Mouse (Mus musculus) forebrain, embryonic 13.5 days (tissue): ENCODE measurements at regions not wholly inside any gene's neighbourhood (a gene's known extent, or its start where the extent isn't known, plus 50 kb on each side); places are given as distances from the start of the nearest gene placed in this dataset.
"Not testable (repeated sequence)": the region's sequence is repeated elsewhere in the genome, so short reads cannot be mapped to it uniquely, and the experiment has no call there.

Source experiments
- ATAC-seq: fragments of 200-750 bp; cut with Nextera tagmentation; 2 replicates; pipeline ENCODE4 v1.8.0; 2017
- H3K27ac ChIP-seq: fragments of 300-500 bp; sonication (generic); 2 replicates; pipeline ENCODE4 v1.5.1; 2015; ENCODE audit warnings: inconsistent platforms, mild to moderate bottlenecking, moderate library complexity
- H3K27me3 ChIP-seq: fragments of 300-500 bp; sonication (generic); 2 replicates; pipeline ENCODE4 v1.6.1; 2015; ENCODE audit warnings: mild to moderate bottlenecking, inconsistent platforms
- H3K36me3 ChIP-seq: fragments of 300-500 bp; sonication (generic); 2 replicates; pipeline ENCODE4 v1.6.1; 2015; ENCODE audit warnings: mild to moderate bottlenecking, inconsistent platforms; ENCODE audit not compliant: poor library complexity, severe bottlenecking
- H3K4me1 ChIP-seq: fragments of 300-500 bp; sonication (generic); 2 replicates; pipeline ENCODE4 v1.6.1; 2015; ENCODE audit warnings: inconsistent platforms
- H3K4me2 ChIP-seq: fragments of 300-500 bp; sonication (generic); 2 replicates; pipeline ENCODE4 v1.6.1; 2015; ENCODE audit warnings: inconsistent platforms, mild to moderate bottlenecking, moderate library complexity
- H3K4me3 ChIP-seq: fragments of 300-500 bp; sonication (generic); 2 replicates; pipeline ENCODE4 v1.5.1; 2015; ENCODE audit warnings: mild to moderate bottlenecking, inconsistent platforms
- H3K9ac ChIP-seq: fragments of 300-500 bp; sonication (generic); 2 replicates; pipeline ENCODE4 v1.6.1; 2015; ENCODE audit warnings: mild to moderate bottlenecking, inconsistent platforms
- H3K9me3 ChIP-seq: fragments of 300-500 bp; sonication (generic); replicated peaks from 2 replicates; pipeline ENCODE4 v1.6.1; 2016; ENCODE audit warnings: inconsistent platforms
- WGBS: fragments of 180-500 bp; shearing (Covaris S2); methylation state at CpG from one replicate; pipeline ENCODE4 v1.1.7; 2015; 5-methylcytosine and 5-hydroxymethylcytosine counted together

DNA sequence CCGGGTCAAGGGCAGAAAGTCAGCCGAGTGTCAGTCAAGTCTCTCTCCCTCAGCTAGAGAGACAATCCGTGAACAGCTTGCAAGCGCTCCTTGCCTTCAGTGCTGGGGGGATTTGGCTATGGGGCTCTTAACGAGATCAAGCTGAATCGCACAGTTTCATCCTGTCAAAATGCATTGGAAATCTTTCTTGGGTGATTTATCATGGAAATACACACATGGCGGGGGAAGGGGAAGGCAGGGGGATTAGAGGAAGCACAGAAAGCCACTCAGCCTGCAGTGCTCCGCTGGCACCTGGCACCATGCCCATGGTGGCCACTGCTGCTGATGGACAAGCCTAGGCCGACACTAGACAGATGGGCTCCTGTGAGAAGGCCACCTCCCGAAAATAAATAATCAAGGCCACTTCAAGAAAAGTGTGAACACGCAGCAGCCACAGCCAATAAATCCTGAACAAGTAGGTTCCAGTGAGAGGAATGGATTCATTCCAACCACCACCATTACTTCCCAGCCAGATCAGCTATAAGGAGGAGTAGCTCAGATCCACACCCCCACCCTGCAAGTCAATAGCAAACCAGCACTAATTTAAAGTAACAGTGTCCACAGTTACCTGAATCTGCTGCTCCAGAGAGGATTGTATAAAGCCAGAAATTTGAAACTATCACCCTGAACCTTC lies 261.5 kb upstream of the AI593442 start:
- peak overlapping the region; percentile 30 for H3K4me2 ChIP-seq
- H3K27me3 ChIP-seq: no peaks in the 10 kb centered on the region
- ATAC-seq: peak; percentile 90
- H3K4me3 ChIP-seq: no peak overlapping the region
- H3K9me3 ChIP-seq: no peaks in the 10 kb centered on the region
- WGBS: 22% methylated on average over 11 of the region's 11 CpGs
- H3K9ac ChIP-seq: no peak overlapping the region
- H3K36me3 ChIP-seq: no peaks in the 10 kb centered on the region
- H3K27ac ChIP-seq: peak overlapping the region; percentile 77
- H3K4me1 ChIP-seq: peaks cover 13% of the 10 kb centered on the region

DNA sequence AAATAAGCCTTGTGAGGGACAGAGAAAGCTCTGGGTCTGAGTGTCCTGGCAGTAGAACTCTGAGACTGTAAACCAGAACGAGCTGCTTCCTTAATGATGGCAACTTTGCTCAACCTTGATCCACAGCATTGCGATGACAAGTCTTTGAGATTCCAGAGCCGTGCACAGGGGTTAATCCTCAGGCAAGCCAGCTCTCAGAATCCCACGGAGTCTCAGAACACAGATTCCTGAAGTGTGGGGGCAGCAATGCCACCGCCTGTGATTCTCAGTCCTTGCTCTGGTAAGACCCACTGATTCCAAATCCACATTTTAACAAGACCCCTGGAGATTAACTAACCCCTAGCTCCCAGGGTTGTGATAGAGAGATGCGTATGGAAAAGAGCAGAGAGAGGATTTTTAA lies 255.5 kb upstream of the AI593442 start:
- Histone ChIP-seq H3K36me3 (no peaks in the 10 kb centered on the region), H3K4me3 (no peak overlapping the region), H3K27me3 (no peaks in the 10 kb centered on the region), H3K9ac (no peak overlapping the region), H3K4me2 (no peak overlapping the region), H3K9me3 (no peaks in the 10 kb centered on the region), H3K27ac (no peak overlapping the region), H3K4me1 (no peaks in the 10 kb centered on the region)
- 45% methylated on average over 6 of the region's 6 CpGs for WGBS
- ATAC-seq: no peak

- WGBS: 86% methylated on average over 4 of the region's 4 CpGs
- no peaks in the 10 kb centered on the region for H3K9me3 ChIP-seq
- no peaks in the 10 kb centered on the region for H3K36me3 ChIP-seq
- no peak overlapping the region for H3K27ac ChIP-seq
- H3K4me1 ChIP-seq: no peaks in the 10 kb centered on the region
- no peak overlapping the region for H3K9ac ChIP-seq
- H3K4me3 ChIP-seq: no peak overlapping the region
- H3K4me2 ChIP-seq: no peak overlapping the region
- H3K27me3 ChIP-seq: no peaks in the 10 kb centered on the region
- ATAC-seq: no peak
Measured at GRCm38 (mm10) chr9:52917516-52917915, 237.9 kb upstream of the AI593442 start.

- H3K27me3 ChIP-seq, H3K4me1 ChIP-seq, H3K9me3 ChIP-seq, H3K4me2 ChIP-seq, ATAC-seq, H3K36me3 ChIP-seq, H3K27ac ChIP-seq, H3K9ac ChIP-seq, H3K4me3 ChIP-seq: not testable (repeated sequence)
- WGBS: no CpG with 5 or more reads among the region's 2 CpGs
Measured at GRCm38 (mm10) chr9:52888653-52889052, 209.1 kb upstream of the AI593442 start.

DNA sequence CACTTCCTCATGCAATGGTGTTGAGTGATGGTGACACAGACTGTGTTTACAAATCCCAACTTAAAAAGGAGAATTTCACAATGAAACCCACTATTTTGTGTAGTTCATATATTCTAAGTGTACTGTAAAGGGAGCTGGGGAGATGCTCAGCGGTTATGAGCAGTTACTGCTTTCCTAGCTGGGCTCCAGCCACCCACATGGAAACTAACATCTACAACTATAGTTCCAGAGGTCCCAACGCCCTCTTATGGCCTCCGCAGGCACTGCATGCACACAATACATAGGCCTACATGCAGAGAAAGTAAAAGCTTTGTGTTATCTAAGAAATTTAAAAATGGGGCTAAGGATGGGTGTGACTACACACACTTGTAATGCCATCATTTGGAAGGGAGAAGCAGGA lies 208.4 kb upstream of the AI593442 start:
- WGBS: no CpG with 5 or more reads among the region's 3 CpGs

GRCm38 (mm10) chr9:52867236-52867635 lies 187.7 kb upstream of the AI593442 start:
- Histone ChIP-seq H3K9ac (no peak overlapping the region), H3K27me3 (no peaks in the 10 kb centered on the region), H3K4me1 (no peaks in the 10 kb centered on the region), H3K4me2 (no peak overlapping the region), H3K27ac (no peak overlapping the region), H3K36me3 (no peaks in the 10 kb centered on the region), H3K9me3 (no peaks in the 10 kb centered on the region), H3K4me3 (no peak overlapping the region)
- 92% methylated on average over 1 of the region's 1 CpGs for WGBS
- ATAC-seq: no peak

More for the DNA sequence above, 208.4 kb upstream of the AI593442 start:
- not testable (repeated sequence) for H3K36me3 ChIP-seq, H3K4me1 ChIP-seq, ATAC-seq, H3K27ac ChIP-seq, H3K9me3 ChIP-seq, H3K27me3 ChIP-seq, H3K4me3 ChIP-seq, H3K9ac ChIP-seq, H3K4me2 ChIP-seq

DNA sequence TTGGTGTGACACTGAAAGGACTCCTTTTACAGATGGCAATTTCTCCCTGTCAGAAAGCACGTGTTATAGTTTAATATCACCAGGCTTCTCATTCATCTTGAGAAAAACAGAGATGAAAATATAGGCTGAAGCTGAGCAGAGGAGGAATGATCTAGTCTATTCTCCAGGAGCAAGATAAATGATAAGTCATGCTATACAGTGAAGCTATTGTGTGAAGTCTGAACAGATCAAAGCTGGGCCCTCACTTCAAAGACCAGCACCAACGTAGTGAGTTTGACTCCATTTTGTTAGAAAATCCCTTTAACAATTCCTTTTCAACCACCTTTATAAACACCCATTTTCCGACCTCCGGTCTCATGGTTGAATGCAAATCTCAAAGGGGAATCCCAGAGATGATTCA lies 180.7 kb upstream of the AI593442 start:
- Histone ChIP-seq H3K36me3 (no peaks in the 10 kb centered on the region), H3K4me1 (no peaks in the 10 kb centered on the region), H3K4me3 (no peak overlapping the region), H3K4me2 (no peak overlapping the region), H3K9ac (no peak overlapping the region), H3K27ac (no peak overlapping the region), H3K9me3 (0 out of 2 replicates have a peak, but pooled peaks cover 2% of the 10 kb centered on the region), H3K27me3 (no peaks in the 10 kb centered on the region)
- ATAC-seq: no peak
- 53% methylated on average over 4 of the region's 4 CpGs for WGBS

- H3K27me3 ChIP-seq: no peaks in the 10 kb centered on the region
- WGBS: 48% methylated on average over 4 of the region's 4 CpGs
- no peak overlapping the region for H3K9ac ChIP-seq
Measured at GRCm38 (mm10) chr9:52858411-52858810, 178.8 kb upstream of the AI593442 start.

DNA sequence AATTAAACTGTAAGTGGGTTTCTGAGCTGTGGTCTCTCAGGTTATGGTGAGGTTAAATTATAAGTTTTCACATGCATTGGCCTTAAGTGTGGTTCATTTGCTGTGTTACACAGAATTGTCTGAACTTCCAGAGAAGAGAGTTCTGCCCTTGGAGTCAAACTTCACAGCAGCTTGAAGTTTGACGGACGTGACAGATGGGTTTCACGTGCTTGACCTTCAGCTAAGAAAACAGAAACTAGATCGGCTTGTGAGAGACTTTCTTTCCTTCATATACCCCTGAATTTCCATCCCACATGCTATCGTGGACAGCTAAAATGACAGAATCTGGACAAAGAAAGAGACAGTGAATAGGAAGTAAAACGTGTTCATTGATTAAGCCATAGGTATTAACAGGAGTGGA lies 173.8 kb upstream of the AI593442 start:
- Histone ChIP-seq H3K27me3 (no peaks in the 10 kb centered on the region), H3K4me1 (no peaks in the 10 kb centered on the region), H3K9me3 (no peaks in the 10 kb centered on the region), H3K9ac (no peak overlapping the region), H3K4me2 (no peak overlapping the region), H3K36me3 (no peaks in the 10 kb centered on the region), H3K4me3 (no peak overlapping the region), H3K27ac (no peak overlapping the region)
- WGBS: 86% methylated on average over 6 of the region's 6 CpGs
- no peak for ATAC-seq

More at GRCm38 (mm10) chr9:52858411-52858810, 178.8 kb upstream of the AI593442 start:
- Histone ChIP-seq H3K9me3 (0 out of 2 replicates have a peak, but pooled peaks cover 2% of the 10 kb centered on the region), H3K4me3 (no peak overlapping the region), H3K27ac (no peak overlapping the region), H3K36me3 (no peaks in the 10 kb centered on the region), H3K4me1 (no peaks in the 10 kb centered on the region), H3K4me2 (no peak overlapping the region)
- ATAC-seq: no peak

- no peaks in the 10 kb centered on the region for H3K36me3 ChIP-seq
- no peak overlapping the region for H3K9ac ChIP-seq
- no peaks in the 10 kb centered on the region for H3K4me1 ChIP-seq
- H3K27ac ChIP-seq: no peak overlapping the region
- 86% methylated on average over 2 of the region's 2 CpGs for WGBS
- no peaks in the 10 kb centered on the region for H3K27me3 ChIP-seq
- no peak for ATAC-seq
- no peak overlapping the region for H3K4me3 ChIP-seq
- H3K9me3 ChIP-seq: no peaks in the 10 kb centered on the region
- no peak overlapping the region for H3K4me2 ChIP-seq
Measured at GRCm38 (mm10) chr9:52850552-52850951, 171.0 kb upstream of the AI593442 start.

GRCm38 (mm10) chr9:52849931-52850330 lies 170.4 kb upstream of the AI593442 start:
- WGBS: 63% methylated on average over 3 of the region's 3 CpGs
- Histone ChIP-seq H3K27me3 (no peaks in the 10 kb centered on the region), H3K36me3 (no peaks in the 10 kb centered on the region), H3K27ac (no peak overlapping the region), H3K4me1 (no peaks in the 10 kb centered on the region), H3K9ac (no peak overlapping the region), H3K4me2 (no peak overlapping the region), H3K4me3 (no peak overlapping the region), H3K9me3 (no peaks in the 10 kb centered on the region)
- no peak for ATAC-seq

DNA sequence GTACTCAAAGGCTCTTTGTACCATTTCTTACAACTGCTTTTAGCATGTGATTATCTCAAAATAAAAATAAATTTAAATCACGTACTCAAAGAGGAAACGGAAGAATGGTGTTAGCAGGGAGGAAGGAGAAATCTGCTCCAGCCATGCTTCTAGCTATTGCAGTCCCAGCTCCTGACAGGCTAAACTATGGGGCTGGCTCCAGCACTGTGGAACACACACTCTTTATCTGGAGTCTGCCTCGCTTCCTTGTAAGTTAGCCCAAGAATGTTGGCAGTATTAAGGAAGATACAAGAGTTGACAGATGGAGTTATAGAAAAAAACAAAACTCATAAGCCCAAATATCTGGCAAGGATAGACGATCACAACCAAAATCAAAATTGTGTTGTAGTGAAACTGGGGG lies 161.5 kb upstream of the AI593442 start:
- ATAC-seq: no peak
- Histone ChIP-seq H3K4me1 (no peaks in the 10 kb centered on the region), H3K4me2 (no peak overlapping the region), H3K9ac (no peak overlapping the region), H3K4me3 (no peak overlapping the region), H3K27me3 (no peaks in the 10 kb centered on the region), H3K9me3 (no peaks in the 10 kb centered on the region), H3K27ac (no peak overlapping the region), H3K36me3 (no peaks in the 10 kb centered on the region)
- 84% methylated on average over 4 of the region's 4 CpGs for WGBS

DNA sequence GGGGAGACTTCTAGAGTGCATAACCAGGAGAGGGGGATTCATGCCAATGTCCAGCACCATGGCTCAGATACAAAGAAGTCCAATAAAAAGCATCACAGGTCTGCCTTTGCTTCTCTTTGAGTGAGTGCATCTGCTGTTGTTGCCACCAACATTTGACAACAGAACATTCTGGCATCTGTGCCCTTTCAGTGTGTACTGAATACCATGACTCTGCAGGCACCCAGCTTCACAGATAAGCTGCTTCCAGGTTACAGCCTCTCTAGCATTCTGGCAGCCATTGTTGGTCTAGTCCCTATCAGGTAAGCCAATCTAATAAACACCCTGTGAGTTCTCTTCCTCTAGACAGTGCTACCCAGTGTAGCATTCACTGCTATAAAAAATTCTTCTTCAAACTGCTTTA lies 160.4 kb upstream of the AI593442 start:
- no peaks in the 10 kb centered on the region for H3K36me3 ChIP-seq
- no peak overlapping the region for H3K4me3 ChIP-seq
- H3K4me2 ChIP-seq: no peak overlapping the region
- H3K27me3 ChIP-seq: no peaks in the 10 kb centered on the region
- H3K4me1 ChIP-seq: no peaks in the 10 kb centered on the region
- no peak for ATAC-seq
- no peak overlapping the region for H3K27ac ChIP-seq
- no peak overlapping the region for H3K9ac ChIP-seq
- no peaks in the 10 kb centered on the region for H3K9me3 ChIP-seq
